Mouse (Mus musculus) midbrain, embryonic 10.5 days (tissue): ENCODE results near the gene Krtap26-1. TPM values are rescaled to one million over a fixed set of nuclear protein-coding genes. Genes with fewer than 3 reads are reported as not detected.

Experiments used
- DNase-seq: peaks from one replicate; pipeline ENCODE4 v3.0.0-alpha.2; 2017; ENCODE audit warnings: low spot score
- H3K27ac ChIP-seq: fragments of 300-500 bp; sonication (generic); replicated peaks from 2 replicates; pipeline ENCODE4 v1.5.1; 2016; ENCODE audit warnings: mild to moderate bottlenecking
- H3K27me3 ChIP-seq: fragments of 300-500 bp; sonication (generic); 2 replicates; pipeline ENCODE4 v1.6.1; 2016; ENCODE audit warnings: low read depth, mild to moderate bottlenecking; ENCODE audit not compliant: poor library complexity, severe bottlenecking
- H3K36me3 ChIP-seq: fragments of 300-500 bp; sonication (generic); 2 replicates; pipeline ENCODE4 v1.6.1; 2016; ENCODE audit warnings: mild to moderate bottlenecking, moderate library complexity
- H3K4me1 ChIP-seq: fragments of 300-500 bp; sonication (generic); 2 replicates; pipeline ENCODE4 v1.6.1; 2016
- H3K4me3 ChIP-seq: fragments of 300-500 bp; sonication (generic); 2 replicates; pipeline ENCODE4 v1.5.1; 2016; ENCODE audit warnings: mild to moderate bottlenecking, moderate library complexity
- H3K9me3 ChIP-seq: fragments of 300-500 bp; sonication (generic); replicated peaks from 2 replicates; pipeline ENCODE4 v1.6.1; 2016; ENCODE audit warnings: mild to moderate bottlenecking
- WGBS: fragments of 180-500 bp; shearing (Covaris S2); methylation state at CpG from one replicate; pipeline ENCODE4 v1.1.7; 2016; 5-methylcytosine and 5-hydroxymethylcytosine counted together
- polyA plus RNA-seq: library from polyadenylated mRNA; unstranded; fragments of >200 nt; fragmentation: Nextera tagmentation; extraction: Ambion mirVana; gene quantifications from 2 replicates; pipeline ENCODE4 v1.2.1, GENCODE M21; 2016

The Krtap26-1 gene
- not detected in 2 replicates for polyA plus RNA-seq

GRCm38 (mm10) chr16:88647358-88647846 lies at the start of gene Krtap26-1:
TSS of gene Krtap26-1 (minus strand) at chr16:88647796.
- WGBS, result 86% methylated on average over 10 of the region's 10 CpGs
- no peaks in the 10 kb centered on the region for H3K9me3 ChIP-seq
- no peak within 1 kb of the TSS for H3K4me3 ChIP-seq
- H3K27ac ChIP-seq, result no peak within 1 kb of the TSS
- no peaks in the 10 kb centered on the region for H3K4me1 ChIP-seq
- no peaks in the 10 kb centered on the region for H3K36me3 ChIP-seq
- DNase-seq, result no peak
- H3K27me3 ChIP-seq, result no peaks in the 10 kb centered on the region

- H3K27me3 ChIP-seq, result no peaks in the 10 kb centered on the region
- no peak for DNase-seq
- WGBS, result 90% methylated on average over 4 of the region's 4 CpGs
- H3K36me3 ChIP-seq, result no peaks in the 10 kb centered on the region
- no peak overlapping the region for H3K4me3 ChIP-seq
- no peak overlapping the region for H3K27ac ChIP-seq
- no peaks in the 10 kb centered on the region for H3K9me3 ChIP-seq
- H3K4me1 ChIP-seq, result no peaks in the 10 kb centered on the region; the same call in 1 of the 2 replicates
Observed at GRCm38 (mm10) chr16:88696256-88696655, 48.7 kb upstream of the Krtap26-1 start.

GRCm38 (mm10) chr16:88681282-88681681 lies 33.7 kb upstream of the Krtap26-1 start:
- H3K9me3 ChIP-seq, result no peaks in the 10 kb centered on the region
- no peak overlapping the region for H3K4me3 ChIP-seq
- WGBS, result 46% methylated on average over 2 of the region's 2 CpGs
- DNase-seq, result no peak
- peaks cover 8% of the 10 kb centered on the region; the same call in 1 of the 2 replicates for H3K4me1 ChIP-seq
- H3K27me3 ChIP-seq, result no peaks in the 10 kb centered on the region
- H3K36me3 ChIP-seq, result no peaks in the 10 kb centered on the region
- H3K27ac ChIP-seq, result no peak overlapping the region

- peaks cover 8% of the 10 kb centered on the region; the same call in 1 of the 2 replicates for H3K4me1 ChIP-seq
- H3K9me3 ChIP-seq, result no peaks in the 10 kb centered on the region
- WGBS, result 89% methylated on average over 6 of the region's 6 CpGs
- H3K27ac ChIP-seq, result no peak overlapping the region
- H3K27me3 ChIP-seq, result no peaks in the 10 kb centered on the region
- H3K4me3 ChIP-seq, result no peak overlapping the region
- DNase-seq, result no peak
- H3K36me3 ChIP-seq, result no peaks in the 10 kb centered on the region
Observed at GRCm38 (mm10) chr16:88679099-88679498, 31.5 kb upstream of the Krtap26-1 start.

GRCm38 (mm10) chr16:88671571-88671970 lies 24.0 kb upstream of the Krtap26-1 start, which contains the start of gene Krtap27-1:
TSS of gene Krtap27-1 (minus strand) at chr16:88671671.
- DNase-seq, result no peak
- no peaks in the 10 kb centered on the region for H3K9me3 ChIP-seq
- H3K4me1 ChIP-seq, result no peaks in the 10 kb centered on the region
- no peak within 1 kb of the TSS for H3K27ac ChIP-seq
- no peak within 1 kb of the TSS for H3K4me3 ChIP-seq
- 92% methylated on average over 4 of the region's 4 CpGs for WGBS
- H3K36me3 ChIP-seq, result no peaks in the 10 kb centered on the region
- H3K27me3 ChIP-seq, result no peaks in the 10 kb centered on the region

GRCm38 (mm10) chr16:88657426-88657825 lies 9.8 kb upstream of the Krtap26-1 start:
- no peaks in the 10 kb centered on the region for H3K4me1 ChIP-seq
- WGBS, result 59% methylated on average over 1 of the region's 1 CpGs
- H3K27ac ChIP-seq, result no peak overlapping the region
- no peak for DNase-seq
- no peaks in the 10 kb centered on the region for H3K9me3 ChIP-seq
- no peaks in the 10 kb centered on the region for H3K36me3 ChIP-seq
- H3K27me3 ChIP-seq, result no peaks in the 10 kb centered on the region
- no peak overlapping the region for H3K4me3 ChIP-seq

- Histone ChIP-seq H3K27ac (no peak overlapping the region), H3K36me3 (no peaks in the 10 kb centered on the region), H3K27me3 (no peaks in the 10 kb centered on the region), H3K4me3 (no peak overlapping the region), H3K4me1 (no peaks in the 10 kb centered on the region), H3K9me3 (no peaks in the 10 kb centered on the region)
- 78% methylated on average over 2 of the region's 2 CpGs for WGBS
- DNase-seq, result no peak
Observed at GRCm38 (mm10) chr16:88651952-88652351, 4.4 kb upstream of the Krtap26-1 start.

- Histone ChIP-seq H3K36me3 (no peaks in the 10 kb centered on the region), H3K4me3 (no peak overlapping the region), H3K9me3 (no peaks in the 10 kb centered on the region), H3K4me1 (no peaks in the 10 kb centered on the region), H3K27me3 (no peaks in the 10 kb centered on the region), H3K27ac (no peak overlapping the region)
- 89% methylated on average over 1 of the region's 1 CpGs for WGBS
- no peak for DNase-seq
Observed at GRCm38 (mm10) chr16:88651082-88651481, 3.5 kb upstream of the Krtap26-1 start.

GRCm38 (mm10) chr16:88646366-88647111 lies 1.1 kb downstream of the Krtap26-1 start:
- no peaks in the 10 kb centered on the region for H3K27me3 ChIP-seq
- H3K4me3 ChIP-seq, result no peak overlapping the region
- H3K27ac ChIP-seq, result no peak overlapping the region
- WGBS, result 89% methylated on average over 8 of the region's 8 CpGs
- H3K36me3 ChIP-seq, result no peaks in the 10 kb centered on the region
- no peaks in the 10 kb centered on the region for H3K4me1 ChIP-seq
- no peak for DNase-seq
- no peaks in the 10 kb centered on the region for H3K9me3 ChIP-seq

- H3K4me1 ChIP-seq, result no peaks in the 10 kb centered on the region
- no peak for DNase-seq
- H3K36me3 ChIP-seq, result no peaks in the 10 kb centered on the region
- H3K4me3 ChIP-seq, result no peak overlapping the region
- H3K27me3 ChIP-seq, result no peaks in the 10 kb centered on the region
- H3K9me3 ChIP-seq, result no peaks in the 10 kb centered on the region
- H3K27ac ChIP-seq, result no peak overlapping the region
- WGBS, result 90% methylated on average over 3 of the region's 3 CpGs
Observed at GRCm38 (mm10) chr16:88640053-88640452, 7.5 kb downstream of the Krtap26-1 start.

- Histone ChIP-seq H3K9me3 (no peaks in the 10 kb centered on the region), H3K4me1 (no peaks in the 10 kb centered on the region), H3K36me3 (no peaks in the 10 kb centered on the region), H3K27me3 (no peaks in the 10 kb centered on the region), H3K27ac (no peak overlapping the region), H3K4me3 (no peak overlapping the region)
- 81% methylated on average over 4 of the region's 4 CpGs for WGBS
- no peak for DNase-seq
Observed at GRCm38 (mm10) chr16:88635142-88635541, 12.5 kb downstream of the Krtap26-1 start.

GRCm38 (mm10) chr16:88631474-88631873 lies 16.1 kb downstream of the Krtap26-1 start:
- H3K4me1 ChIP-seq, result no peaks in the 10 kb centered on the region
- no peaks in the 10 kb centered on the region for H3K9me3 ChIP-seq
- DNase-seq, result no peak
- 82% methylated on average over 4 of the region's 4 CpGs for WGBS
- no peaks in the 10 kb centered on the region for H3K36me3 ChIP-seq
- H3K4me3 ChIP-seq, result no peak overlapping the region
- H3K27ac ChIP-seq, result no peak overlapping the region
- H3K27me3 ChIP-seq, result no peaks in the 10 kb centered on the region

GRCm38 (mm10) chr16:88627566-88627965 lies 20.0 kb downstream of the Krtap26-1 start, which contains the start of gene 2310079G19Rik:
TSS of gene 2310079G19Rik (minus strand) at chr16:88627666.
- no peak within 1 kb of the TSS for H3K27ac ChIP-seq
- WGBS, result 92% methylated on average over 4 of the region's 4 CpGs
- DNase-seq, result no peak
- H3K36me3 ChIP-seq, result no peaks in the 10 kb centered on the region
- no peaks in the 10 kb centered on the region for H3K27me3 ChIP-seq
- H3K9me3 ChIP-seq, result no peaks in the 10 kb centered on the region
- no peaks in the 10 kb centered on the region for H3K4me1 ChIP-seq
- no peak within 1 kb of the TSS for H3K4me3 ChIP-seq
